Mouse (Mus musculus) bone marrow, adult 2 months (tissue): ENCODE results near the gene Samhd1.

Experiments
- CTCF ChIP-seq: fragments of 200-500 bp; IDR thresholded peaks from 2 replicates; pipeline ENCODE4 v1.5.1; 2011; ENCODE audit warnings: low read length, control low read depth; ENCODE audit not compliant: control insufficient read depth, insufficient read depth
- POLR2A ChIP-seq: fragments of 200-500 bp; IDR thresholded peaks from 2 replicates; pipeline ENCODE4 v1.6.1; 2011; ENCODE audit warnings: low read depth, mild to moderate bottlenecking, control low read depth, low read length, borderline replicate concordance; ENCODE audit not compliant: control insufficient read depth

DNA sequence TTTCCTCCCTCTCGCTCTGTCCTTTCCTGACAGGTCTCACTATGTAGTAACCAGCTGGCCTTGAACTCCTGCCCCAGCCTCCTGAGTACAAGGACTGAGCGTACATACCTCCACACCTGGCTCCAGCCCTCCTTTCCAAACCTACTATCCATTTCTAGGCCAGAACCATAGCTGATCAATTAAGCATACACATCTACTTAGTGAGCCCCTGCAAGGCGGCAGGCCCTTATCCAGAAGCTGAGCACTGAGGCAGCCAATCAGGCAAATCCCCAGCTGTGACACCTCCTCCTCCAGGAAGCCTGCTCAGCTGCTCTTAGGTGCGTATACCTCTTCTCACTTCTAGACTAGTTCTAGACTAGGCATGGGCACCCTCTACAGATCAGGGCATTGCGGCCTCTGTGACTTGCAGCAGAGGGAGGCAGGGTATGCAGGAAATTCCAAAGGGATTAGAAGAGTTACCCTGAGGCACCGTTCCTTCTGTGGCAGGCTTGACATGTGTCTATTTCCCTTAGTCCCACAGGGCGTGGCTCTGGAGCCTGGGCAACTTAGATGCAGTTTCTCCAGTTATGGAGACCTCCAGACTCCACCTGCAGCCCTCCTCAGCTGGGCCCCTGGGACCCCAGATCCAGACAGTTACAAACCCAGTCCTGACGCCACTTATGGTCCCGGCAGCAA is 62.6 kb downstream of the Samhd1 start:
- TF ChIP-seq CTCF (no peak), POLR2A (no peak)
